Mouse (Mus musculus): ENCODE results near the gene Mmp2. TPM values are rescaled to one million over a fixed set of nuclear protein-coding genes. Genes with fewer than 3 reads are reported as not detected.
"Not testable (repeated sequence)": the region's sequence is repeated elsewhere in the genome, so short reads cannot be mapped to it uniquely, and the experiment has no call there.

Gene Mmp2
- 18.1 TPM for polyA plus RNA-seq (2012; fragmentation: generic; extraction: Trizol)
- long read RNA-seq, experiment 1, transcript Mmp2-201 (13 exons, 3,078 nt): major isoform, 111 of 170 reads
- long read RNA-seq, experiment 1, partial matches to known transcripts: 47 of 170 reads
- long read RNA-seq, experiment 1, other reads (novel, unspliced or antisense): 10 of 170 reads
- long read RNA-seq, experiment 2, transcript Mmp2-201 (13 exons, 3,078 nt): major isoform, 115 of 131 reads
- long read RNA-seq, experiment 2, partial matches to known transcripts: 12 of 131 reads
- long read RNA-seq, experiment 2, other reads (novel, unspliced or antisense): 4 of 131 reads

DNA sequence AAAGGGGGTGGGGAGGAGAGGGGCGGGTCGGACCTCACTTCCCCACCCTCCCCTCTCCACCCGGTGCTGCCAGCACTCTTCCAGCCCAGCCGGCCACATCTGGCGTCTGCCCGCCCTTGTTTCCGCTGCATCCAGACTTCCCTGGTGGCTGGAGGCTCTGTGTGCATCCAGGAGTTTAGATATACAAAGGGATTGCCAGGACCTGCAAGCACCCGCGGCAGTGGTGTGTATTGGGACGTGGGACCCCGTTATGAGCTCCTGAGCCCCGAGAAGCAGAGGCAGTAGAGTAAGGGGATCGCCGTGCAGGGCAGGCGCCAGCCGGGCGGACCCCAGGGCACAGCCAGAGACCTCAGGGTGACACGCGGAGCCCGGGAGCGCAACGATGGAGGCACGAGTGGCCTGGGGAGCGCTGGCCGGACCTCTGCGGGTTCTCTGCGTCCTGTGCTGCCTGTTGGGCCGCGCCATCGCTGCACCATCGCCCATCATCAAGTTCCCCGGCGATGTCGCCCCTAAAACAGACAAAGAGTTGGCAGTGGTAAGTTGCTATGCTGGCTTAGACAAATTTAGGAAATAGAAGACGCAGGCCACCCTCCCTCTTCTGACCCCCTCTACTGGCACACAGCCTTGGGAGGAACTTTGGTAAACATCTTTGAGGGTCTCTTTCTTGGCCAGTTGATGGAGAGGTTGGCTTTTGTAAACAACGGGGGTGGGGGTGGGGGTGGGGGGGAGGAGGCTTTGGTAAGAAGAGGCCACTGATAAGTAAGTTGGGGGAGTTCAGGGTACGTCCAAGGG is at the start of gene Mmp2:
Gene Mmp2, plus strand, starts transcription at position 49 of the 792 bp plus-strand sequence.
- Histone ChIP-seq H3K27me3 (ENCODE audit: control insufficient read depth, insufficient read depth, insufficient read length) (no peaks in the 10 kb centered on the region), H3K79me2 (ENCODE audit: control insufficient read depth, insufficient read depth) (no peaks in the 10 kb centered on the region), H3K36me3 (ENCODE audit: control insufficient read depth, insufficient read depth) (no peaks in the 10 kb centered on the region), H3K79me3 (ENCODE audit: low read depth) (no peaks in the 10 kb centered on the region), H3K4me3 (ENCODE audit: insufficient read depth, poor library complexity, severe bottlenecking) (peak within 1 kb of the TSS; percentile 28), H3ac (ENCODE audit: control insufficient read depth, insufficient read length, low read depth) (peak within 1 kb of the TSS; percentile 30)
- no peak for TF ChIP-seq CEBPB (IDR thresholded peaks at IDR 0.05; ENCODE audit: low read depth)

DNA sequence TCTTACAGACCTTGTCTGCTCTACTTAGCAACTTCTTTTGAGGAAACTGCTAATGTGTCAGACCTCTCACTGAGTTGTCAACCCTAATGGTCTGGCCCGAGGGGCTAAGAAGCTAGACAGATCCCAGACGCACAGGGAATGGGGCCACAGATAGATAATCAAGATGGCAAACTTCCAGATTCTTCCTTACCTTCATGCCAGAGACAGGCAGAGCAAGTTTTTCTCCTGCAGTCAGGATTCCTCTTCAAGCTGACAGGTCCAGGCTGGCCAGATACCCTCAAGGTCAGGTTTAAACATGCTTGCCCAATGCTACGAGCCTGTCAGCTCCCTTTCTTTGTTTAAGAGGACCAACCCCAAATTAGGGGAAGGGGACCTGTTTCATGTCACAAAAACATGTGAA is 46.1 kb upstream of the Mmp2 start:
- H3K36me3 ChIP-seq (ENCODE audit: control insufficient read depth, insufficient read depth): no peaks in the 10 kb centered on the region
- no peaks in the 10 kb centered on the region for H3K79me2 ChIP-seq (ENCODE audit: control insufficient read depth, insufficient read depth)
- H3K27me3 ChIP-seq (ENCODE audit: control insufficient read depth, insufficient read depth, insufficient read length): no peaks in the 10 kb centered on the region
- no peak for TF ChIP-seq USF1 (IDR thresholded peaks at IDR 0.05; ENCODE audit: low read depth)
- TF ChIP-seq FOSL1 (IDR thresholded peaks at IDR 0.05; ENCODE audit: insufficient read depth, low read length, poor library complexity, severe bottlenecking): no peak
- no peak for TF ChIP-seq MAX (IDR thresholded peaks at IDR 0.05)
- no peak for TF ChIP-seq CTCF (IDR thresholded peaks at IDR 0.05; ENCODE audit: control insufficient read depth, insufficient read depth, insufficient read length)
- no peak for TF ChIP-seq MYOG (IDR thresholded peaks at IDR 0.05; ENCODE audit: control insufficient read depth, extremely low read depth, insufficient read length)
- TF ChIP-seq CEBPB (IDR thresholded peaks at IDR 0.05; ENCODE audit: low read depth): no peak
- TF ChIP-seq MYOD1 (IDR thresholded peaks at IDR 0.05; ENCODE audit: control insufficient read depth, insufficient read length, low read depth): no peak
- H3K79me3 ChIP-seq (ENCODE audit: low read depth): no peaks in the 10 kb centered on the region
- H3K4me3 ChIP-seq (ENCODE audit: insufficient read depth, poor library complexity, severe bottlenecking): no peak overlapping the region
- H3ac ChIP-seq (ENCODE audit: control insufficient read depth, insufficient read length, low read depth): no peak overlapping the region

DNA sequence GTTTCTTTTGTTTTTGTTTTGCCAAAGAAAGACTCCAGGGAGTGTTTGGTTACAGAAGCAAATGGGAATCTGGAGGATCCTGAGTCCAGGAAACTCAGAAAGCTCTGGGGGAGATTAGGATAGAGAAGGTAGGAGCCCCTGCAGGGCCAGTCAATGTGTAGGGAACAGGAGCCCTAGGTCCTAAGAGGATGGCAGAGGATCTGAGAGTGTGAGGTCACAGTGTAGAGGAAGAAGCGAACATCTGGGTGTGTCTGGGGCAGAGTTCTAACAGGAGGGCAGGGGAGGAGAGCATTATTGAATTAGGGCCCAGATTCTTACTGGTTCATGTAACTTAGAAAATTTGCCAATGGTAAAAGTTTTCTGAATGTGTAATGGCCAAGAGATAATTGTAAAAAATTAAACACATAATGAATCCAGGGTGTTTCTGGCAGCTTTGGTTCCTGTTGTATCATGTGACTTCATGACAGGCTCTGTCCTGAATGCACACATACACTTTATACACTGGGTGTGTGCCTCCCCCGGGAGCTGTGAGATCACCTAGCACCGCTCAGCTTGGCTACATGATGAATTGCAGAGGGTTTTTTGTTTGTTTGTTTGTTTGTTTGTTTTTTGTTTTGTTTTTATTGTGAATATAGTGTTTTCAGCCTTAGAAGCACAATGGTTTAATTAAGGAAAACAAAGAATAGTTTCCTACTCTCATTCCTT is 43.0 kb upstream of the Mmp2 start:
- Histone ChIP-seq H3K4me3 (ENCODE audit: insufficient read depth, poor library complexity, severe bottlenecking) (no peak overlapping the region), H3K79me2 (ENCODE audit: control insufficient read depth, insufficient read depth) (no peaks in the 10 kb centered on the region), H3ac (ENCODE audit: control insufficient read depth, insufficient read length, low read depth) (no peak overlapping the region), H3K27me3 (ENCODE audit: control insufficient read depth, insufficient read depth, insufficient read length) (no peaks in the 10 kb centered on the region), H3K36me3 (ENCODE audit: control insufficient read depth, insufficient read depth) (no peaks in the 10 kb centered on the region), H3K79me3 (ENCODE audit: low read depth) (no peaks in the 10 kb centered on the region)
- no peak for TF ChIP-seq MYOG (IDR thresholded peaks at IDR 0.05; ENCODE audit: control insufficient read depth, extremely low read depth, insufficient read length)
- no peak for TF ChIP-seq CEBPB (IDR thresholded peaks at IDR 0.05; ENCODE audit: low read depth)
- no peak for TF ChIP-seq FOSL1 (IDR thresholded peaks at IDR 0.05; ENCODE audit: insufficient read depth, low read length, poor library complexity, severe bottlenecking)
- no peak for TF ChIP-seq MAX (IDR thresholded peaks at IDR 0.05)
- TF ChIP-seq USF1 (IDR thresholded peaks at IDR 0.05; ENCODE audit: low read depth): no peak
- no peak for TF ChIP-seq CTCF (IDR thresholded peaks at IDR 0.05; ENCODE audit: control insufficient read depth, insufficient read depth, insufficient read length)
- TF ChIP-seq MYOD1 (IDR thresholded peaks at IDR 0.05; ENCODE audit: control insufficient read depth, insufficient read length, low read depth): no peak

DNA sequence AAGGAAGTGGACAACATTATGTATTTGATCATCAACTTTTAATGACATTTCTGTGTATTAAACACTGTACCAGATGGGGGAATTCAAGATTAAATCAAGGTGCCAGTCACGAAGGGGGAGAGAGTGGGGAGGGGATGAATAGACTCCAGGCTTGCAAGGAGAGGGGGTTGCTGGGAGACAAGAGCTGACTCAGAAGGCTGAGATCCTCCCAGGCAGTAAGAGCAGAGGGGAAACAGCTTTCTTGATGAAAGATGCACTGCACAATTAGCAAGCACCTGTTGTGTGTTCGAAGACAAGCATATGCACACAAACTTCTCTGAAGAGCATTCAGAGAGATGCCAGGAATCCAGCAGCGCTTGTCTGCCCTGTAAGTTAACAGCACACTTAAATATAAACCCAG is 36.3 kb upstream of the Mmp2 start:
- Histone ChIP-seq H3K4me3 (ENCODE audit: insufficient read depth, poor library complexity, severe bottlenecking) (no peak overlapping the region), H3K27me3 (ENCODE audit: control insufficient read depth, insufficient read depth, insufficient read length) (no peaks in the 10 kb centered on the region), H3K36me3 (ENCODE audit: control insufficient read depth, insufficient read depth) (no peaks in the 10 kb centered on the region), H3K79me3 (ENCODE audit: low read depth) (no peaks in the 10 kb centered on the region), H3K79me2 (ENCODE audit: control insufficient read depth, insufficient read depth) (no peaks in the 10 kb centered on the region), H3ac (ENCODE audit: control insufficient read depth, insufficient read length, low read depth) (no peak overlapping the region)
- TF ChIP-seq FOSL1 (IDR thresholded peaks at IDR 0.05; ENCODE audit: insufficient read depth, low read length, poor library complexity, severe bottlenecking): no peak
- TF ChIP-seq USF1 (IDR thresholded peaks at IDR 0.05; ENCODE audit: low read depth): no peak
- TF ChIP-seq CTCF (IDR thresholded peaks at IDR 0.05; ENCODE audit: control insufficient read depth, insufficient read depth, insufficient read length): no peak
- TF ChIP-seq CEBPB (IDR thresholded peaks at IDR 0.05; ENCODE audit: low read depth): no peak
- TF ChIP-seq MYOG (IDR thresholded peaks at IDR 0.05; ENCODE audit: control insufficient read depth, extremely low read depth, insufficient read length): no peak
- no peak for TF ChIP-seq MYOD1 (IDR thresholded peaks at IDR 0.05; ENCODE audit: control insufficient read depth, insufficient read length, low read depth)
- TF ChIP-seq MAX (IDR thresholded peaks at IDR 0.05): no peak

DNA sequence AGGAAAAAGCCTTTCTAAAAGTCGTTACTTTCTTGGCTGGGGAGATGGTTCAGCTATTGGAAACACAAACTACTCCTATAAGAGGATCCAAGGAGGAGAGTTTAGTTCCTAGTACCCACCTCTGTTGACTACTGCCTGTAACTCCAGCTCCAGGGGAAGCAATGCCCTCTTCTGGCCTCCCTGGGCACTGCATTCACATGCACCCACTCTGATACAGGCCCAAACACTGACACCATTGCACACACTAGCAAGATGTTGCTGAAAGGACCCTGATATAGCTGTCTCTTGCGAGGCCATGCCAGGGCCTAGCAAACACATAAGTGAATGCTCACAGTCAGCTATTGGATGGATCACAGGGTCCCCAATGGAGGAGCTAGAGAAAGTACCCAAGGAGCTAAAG is 35.1 kb upstream of the Mmp2 start:
- H3K79me3 ChIP-seq (ENCODE audit: low read depth); H3K27me3 ChIP-seq (ENCODE audit: control insufficient read depth, insufficient read depth, insufficient read length); H3K79me2 ChIP-seq (ENCODE audit: control insufficient read depth, insufficient read depth); H3K4me3 ChIP-seq (ENCODE audit: insufficient read depth, poor library complexity, severe bottlenecking); H3ac ChIP-seq (ENCODE audit: control insufficient read depth, insufficient read length, low read depth); H3K36me3 ChIP-seq (ENCODE audit: control insufficient read depth, insufficient read depth): not testable (repeated sequence)
